Mouse (Mus musculus) heart, postnatal 0 days (tissue): Measurements from ENCODE around the gene Cyp4f16. TPM values are rescaled to one million over a fixed set of nuclear protein-coding genes. Genes with fewer than 3 reads are reported as not detected.

ENCODE experiments used
- ATAC-seq: fragments of 200-750 bp; cut with Nextera tagmentation; 2 replicates; pipeline ENCODE4 v1.8.0; 2017; ENCODE audit warnings: low read depth, moderate number of reproducible peaks, moderate library complexity; ENCODE audit not compliant: insufficient read depth
- DNase-seq: peaks from one replicate; pipeline ENCODE4 v3.0.0-alpha.2; 2016; ENCODE audit warnings: low spot score
- H3K27ac ChIP-seq: fragments of 300-500 bp; sonication (generic); 2 replicates; pipeline ENCODE4 v1.5.1; 2014; ENCODE audit warnings: low read depth, mild to moderate bottlenecking
- H3K27me3 ChIP-seq: fragments of 300-500 bp; sonication (generic); 2 replicates; pipeline ENCODE4 v1.6.1; 2014; ENCODE audit warnings: low read length, mixed read lengths; ENCODE audit not compliant: control insufficient read depth, insufficient read depth
- H3K36me3 ChIP-seq: fragments of 300-500 bp; sonication (generic); replicated peaks from 2 replicates; pipeline ENCODE4 v1.6.1; 2014; ENCODE audit warnings: low read length, mixed read lengths; ENCODE audit not compliant: control insufficient read depth, insufficient read depth
- H3K4me1 ChIP-seq: fragments of 300-500 bp; sonication (generic); 2 replicates; pipeline ENCODE4 v1.6.1; 2014; ENCODE audit warnings: antibody characterized with exemption; ENCODE audit not compliant: control insufficient read depth, insufficient read depth
- H3K4me2 ChIP-seq: fragments of 300-500 bp; sonication (generic); 2 replicates; pipeline ENCODE4 v1.6.1; 2014; ENCODE audit warnings: low read depth, mild to moderate bottlenecking, low read length, moderate library complexity
- H3K4me3 ChIP-seq: fragments of 300-500 bp; sonication (generic); 2 replicates; pipeline ENCODE4 v1.5.1; 2014; ENCODE audit warnings: low read depth, low read length
- H3K9ac ChIP-seq: fragments of 300-500 bp; sonication (generic); replicated peaks from 2 replicates; pipeline ENCODE4 v1.6.1; 2014; ENCODE audit warnings: low read depth, low read length, mixed read lengths
- H3K9me3 ChIP-seq: fragments of 300-500 bp; sonication (generic); replicated peaks from 2 replicates; pipeline ENCODE4 v1.6.1; 2016; ENCODE audit warnings: low read length; ENCODE audit not compliant: control insufficient read depth
- CTCF ChIP-seq: IDR thresholded peaks from 2 replicates; pipeline ENCODE4 v1.5.1; 2016; ENCODE audit warnings: antibody characterized with exemption, control low read depth, low read depth
- EP300 ChIP-seq: IDR thresholded peaks from 2 replicates; pipeline ENCODE4 v1.6.1; 2016; ENCODE audit warnings: antibody characterized with exemption, low read depth
- WGBS: fragments of 180-500 bp; shearing (Covaris S2); extraction: QIAGEN DNeasy Blood & Tissue Kit; methylation state at CpG from one replicate; pipeline ENCODE4 v1.1.7; 2014; 5-methylcytosine and 5-hydroxymethylcytosine counted together
- polyA plus RNA-seq: library from polyadenylated mRNA; unstranded; fragments of >200 nt; fragmentation: Nextera tagmentation; extraction: Ambion mirVana; gene quantifications from 2 replicates; pipeline ENCODE4 v1.2.1, GENCODE M21; 2015
- total RNA-seq: library from RNA; depleted of rRNA; stranded (reverse); fragments of >200 nt; gene quantifications from 2 replicates; pipeline ENCODE4 v1.2.3, GENCODE M21; 2014; ENCODE audit warnings: low replicate concordance; rRNA removed

Cyp4f16 gene
- total and polyA plus RNA-seq, 2 experiments from 2014 or later, result 16.2 to 18.7 TPM

DNA sequence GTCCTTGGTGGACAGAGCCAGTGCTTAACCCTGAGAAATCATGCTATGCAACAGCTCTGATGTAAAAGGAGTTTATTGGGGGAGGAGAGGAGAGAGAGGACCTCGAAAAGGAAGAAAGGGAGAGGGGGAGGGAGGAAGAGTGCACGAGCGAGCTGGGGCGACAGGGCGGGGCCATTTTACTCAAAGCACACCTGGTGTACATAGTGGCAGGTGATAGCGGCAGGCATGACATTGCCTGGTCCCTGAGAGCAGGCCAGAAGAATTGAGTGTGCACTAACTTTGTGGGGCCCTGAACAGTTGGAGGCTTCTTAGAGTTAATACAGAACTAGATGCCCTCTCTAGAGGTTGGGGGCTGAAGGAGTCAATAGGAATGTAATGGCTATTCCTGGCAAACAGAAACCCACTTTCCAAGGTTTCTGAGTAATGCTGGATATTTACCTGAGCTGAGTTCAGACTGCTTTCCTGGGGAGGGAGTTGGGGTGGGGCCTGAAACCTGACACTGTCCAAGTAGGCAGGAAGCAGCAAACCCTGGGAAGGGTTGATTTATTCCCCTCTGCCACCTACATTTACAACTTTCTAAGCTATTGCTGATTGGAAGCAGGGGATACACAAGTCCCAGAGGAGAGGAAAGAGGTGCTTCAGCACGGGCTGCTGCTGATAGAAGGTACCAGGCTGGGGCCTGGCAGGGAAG lies 41.3 kb downstream of the Cyp4f16 start:
- ATAC-seq (no peak), DNase-seq (no peak)
- H3K36me3 ChIP-seq, result no peaks in the 10 kb centered on the region
- no peaks in the 10 kb centered on the region for H3K4me1 ChIP-seq
- TF ChIP-seq EP300, result no peak
- TF ChIP-seq CTCF, result no peak
- H3K4me3 ChIP-seq, result no peak overlapping the region
- no peaks in the 10 kb centered on the region for H3K9me3 ChIP-seq
- no peak overlapping the region for H3K4me2 ChIP-seq
- no peaks in the 10 kb centered on the region for H3K27me3 ChIP-seq
- no peak overlapping the region for H3K9ac ChIP-seq
- 59% methylated on average over 7 of the region's 7 CpGs for WGBS
- H3K27ac ChIP-seq, result no peak overlapping the region

DNA sequence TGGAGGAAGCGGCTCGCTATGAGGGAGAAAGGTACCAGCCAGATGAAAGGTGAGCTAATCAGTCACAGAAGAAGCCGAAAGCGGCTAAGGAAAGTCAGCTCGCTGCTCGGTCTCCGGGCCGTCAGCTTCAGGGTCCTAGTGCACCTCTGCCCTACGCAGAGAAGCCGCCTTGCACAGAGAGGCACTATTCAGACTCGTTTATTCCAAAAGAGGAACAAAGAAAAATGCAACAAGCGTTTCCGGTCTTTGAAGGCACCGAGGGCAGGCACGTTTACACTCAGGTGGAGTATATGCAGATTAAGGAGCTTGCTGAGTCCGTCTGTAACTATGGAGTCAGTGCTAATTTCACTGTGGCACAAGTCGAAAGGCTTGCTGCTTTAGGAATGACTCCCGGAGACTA lies 60.1 kb downstream of the Cyp4f16 start:
- no peak overlapping the region for H3K27ac ChIP-seq

More for the DNA sequence above, 60.1 kb downstream of the Cyp4f16 start:
- H3K9me3 ChIP-seq, result 0 out of 2 replicates have a peak, but pooled peaks cover 4% of the 10 kb centered on the region
- DNase-seq (no peak), ATAC-seq (no peak)
- H3K4me3 ChIP-seq, result no peak overlapping the region
- no peak overlapping the region for H3K4me2 ChIP-seq
- H3K27me3 ChIP-seq, result no peaks in the 10 kb centered on the region
- TF ChIP-seq CTCF, result no peak
- TF ChIP-seq EP300, result no peak
- H3K9ac ChIP-seq, result no peak overlapping the region
- 85% methylated on average over 18 of the region's 18 CpGs for WGBS
- no peaks in the 10 kb centered on the region for H3K4me1 ChIP-seq
- no peaks in the 10 kb centered on the region for H3K36me3 ChIP-seq

Other genes with a start within 250 kb of the Cyp4f16 start
- gene Akap8, start 215.3 kb upstream of the Cyp4f16 start, total RNA-seq, result 65.8 and 110 TPM in 2 replicates
- gene Akap8, start 215.3 kb upstream of the Cyp4f16 start, polyA plus RNA-seq, result 31.0 and 40.2 TPM in 2 replicates
- 38.5 and 80.6 TPM in 2 replicates for gene Akap8l, start 186.0 kb upstream of the Cyp4f16 start, total RNA-seq
- 66.4 and 70.8 TPM in 2 replicates for gene Akap8l, start 186.0 kb upstream of the Cyp4f16 start, polyA plus RNA-seq
- 14.2 and 21.4 TPM in 2 replicates for gene Wiz, start 147.1 kb upstream of the Cyp4f16 start, total RNA-seq
- 6.8 and 7.0 TPM in 2 replicates for gene Wiz, start 147.1 kb upstream of the Cyp4f16 start, polyA plus RNA-seq
- 7.3 and 15.0 TPM in 2 replicates for gene Rasal3, start 133.0 kb upstream of the Cyp4f16 start, total RNA-seq
- 0.40 TPM in 2 replicates for gene Rasal3, start 133.0 kb upstream of the Cyp4f16 start, polyA plus RNA-seq
- not detected in 2 replicates for gene Pglyrp2, start 112.4 kb upstream of the Cyp4f16 start, total RNA-seq
- gene Pglyrp2, start 112.4 kb upstream of the Cyp4f16 start, polyA plus RNA-seq, result not detected in 2 replicates
- gene Cyp4f39, start 83.8 kb upstream of the Cyp4f16 start, total RNA-seq, result 0.23 and 4.0 TPM in 2 replicates
- 0.14 and 0.16 TPM in 2 replicates for gene Cyp4f39, start 83.8 kb upstream of the Cyp4f16 start, polyA plus RNA-seq
- gene Cyp4f17, start 30.5 kb upstream of the Cyp4f16 start, total RNA-seq, result 5.0 and 16.1 TPM in 2 replicates
- gene Cyp4f17, start 30.5 kb upstream of the Cyp4f16 start, polyA plus RNA-seq, result 5.9 and 6.1 TPM in 2 replicates
- not detected in 2 replicates for gene Cyp4f37, start 84.8 kb downstream of the Cyp4f16 start, total RNA-seq
- not detected in 2 replicates for gene Cyp4f37, start 84.8 kb downstream of the Cyp4f16 start, polyA plus RNA-seq
- not detected in 2 replicates for gene Cyp4f40, start 122.3 kb downstream of the Cyp4f16 start, total RNA-seq
- not detected in 2 replicates for gene Cyp4f40, start 122.3 kb downstream of the Cyp4f16 start, polyA plus RNA-seq
- gene Cyp4f15, start 149.1 kb downstream of the Cyp4f16 start, total RNA-seq, result not detected in 2 replicates
- gene Cyp4f15, start 149.1 kb downstream of the Cyp4f16 start, polyA plus RNA-seq, result 0.12 TPM in 1 of 2 replicates, not detected in the other